Mouse (Mus musculus) left cerebral cortex, adult 2 months (tissue): Measurements from ENCODE around the gene Gm17349. TPM values are rescaled to one million over a fixed set of nuclear protein-coding genes. Genes with fewer than 3 reads are reported as not detected.
"Not testable (repeated sequence)": the region's sequence is repeated elsewhere in the genome, so short reads cannot be mapped to it uniquely, and the experiment has no call there.

Source experiments
- DNase-seq, 2 experiments: peaks; one replicate each; pipeline ENCODE4 v3.0.0; 2021 to 2022; ENCODE audit warnings: low spot score in 2 of 2, mixed read lengths in 1 of 2; ENCODE audit errors: extremely low spot score in 1 of 2
- H3K27ac ChIP-seq: fragments of 200-600 bp; 2 replicates; pipeline ENCODE4 v1.8.1; 2022
- H3K4me3 ChIP-seq: fragments of 200-600 bp; 2 replicates; pipeline ENCODE4 v1.8.1; 2022
- CTCF ChIP-seq: fragments of 200-600 bp; IDR thresholded peaks from 2 replicates; pipeline ENCODE4 v1.8.1; 2022; ENCODE audit warnings: antibody characterized with exemption, mild to moderate bottlenecking, moderate library complexity
- intact Hi-C: fragments of 180-260 bp; cut with DNase I; formaldehyde crosslinking; loops from one replicate; pipeline ENCODE4 v1.15.1; 2025
- total RNA-seq, 2 experiments: library from RNA; stranded (reverse); gene quantifications; 2 replicates each; pipeline ENCODE4 v1.2.3; 2021

Gm17349 gene
- total RNA-seq, 2 experiments from 2014 or later: 5.3 to 11.7 TPM

GRCm38 (mm10) chr15:99704041-99704681 lies 1.1 kb downstream of the Gm17349 start:
- no peak for TF ChIP-seq CTCF
- intact Hi-C loops: loop anchor here (2.0 kb wide), 1 partner anchor 21 kb away; the partner anchor contains the start of gene Cox14
- peak overlapping the region; percentile 43 for H3K4me3 ChIP-seq
- peak overlapping the region; percentile 99 for H3K27ac ChIP-seq
- DNase-seq: peak; percentile 44 to 53

GRCm38 (mm10) chr15:99703676-99704040 lies 1.6 kb downstream of the Gm17349 start:
- DNase-seq: no peak
- TF ChIP-seq CTCF: no peak
- intact Hi-C loops: loop anchor here (2.0 kb wide), 2 partner anchors 13 to 21 kb away; partner anchors contain the start of genes Cox14 and Gpd1
- Histone ChIP-seq H3K27ac (peak overlapping the region; percentile 99), H3K4me3 (peak overlapping the region; percentile 98)

GRCm38 (mm10) chr15:99703104-99703503 lies 2.2 kb downstream of the Gm17349 start:
- no peak; the same call in 1 of the 2 replicates for TF ChIP-seq CTCF
- H3K27ac ChIP-seq: peak overlapping the region; percentile 99
- intact Hi-C loops: loop anchor here (2.0 kb wide), 1 partner anchor 14 kb away; the partner anchor contains the start of gene Gpd1
- peak overlapping the region; percentile 98 for H3K4me3 ChIP-seq
- peak in 1 of 2 experiments; percentile 23 for DNase-seq

GRCm38 (mm10) chr15:99701999-99702900 lies 3.0 kb downstream of the Gm17349 start, which contains the start of gene Smarcd1:
Smarcd1 (plus strand) TSS chr15:99702129.
- peak; percentile 95 to 97 for DNase-seq
- peak; percentile 92 for TF ChIP-seq CTCF
- peak within 1 kb of the TSS; percentile 98 for H3K4me3 ChIP-seq
- intact Hi-C loops: loop anchor here (2.0 kb wide), 1 partner anchor 15 kb away; the partner anchor contains the start of gene Gpd1
- H3K27ac ChIP-seq: peak within 1 kb of the TSS; percentile 99

GRCm38 (mm10) chr15:99701640-99701998 lies 3.7 kb downstream of the Gm17349 start:
- DNase-seq, intact Hi-C loops: not testable (repeated sequence)
- H3K27ac ChIP-seq: peak overlapping the region; percentile 99
- H3K4me3 ChIP-seq: peak overlapping the region; percentile 98

- intact Hi-C loops: no loop called here
- DNase-seq: no peak
- H3K27ac ChIP-seq: no peak overlapping the region; the same call in 1 of the 2 replicates
- TF ChIP-seq CTCF: no peak
- H3K4me3 ChIP-seq: no peak overlapping the region
These were observed 4.8 kb downstream of the Gm17349 start for GRCm38 (mm10) chr15:99700219-99701106.

- DNase-seq: no peak
- TF ChIP-seq CTCF: no peak
- intact Hi-C loops: no loop called here
- H3K4me3 ChIP-seq: no peak overlapping the region
- H3K27ac ChIP-seq: no peak overlapping the region; the same call in 1 of the 2 replicates
These were observed 5.6 kb downstream of the Gm17349 start for GRCm38 (mm10) chr15:99699715-99700114.

- no peak for DNase-seq
These were observed 6.7 kb downstream of the Gm17349 start for GRCm38 (mm10) chr15:99698533-99699085.

GRCm38 (mm10) chr15:99697309-99697708 lies 8.0 kb downstream of the Gm17349 start:
- no peak for DNase-seq
- TF ChIP-seq CTCF: no peak
- intact Hi-C loops: no loop called here

More at GRCm38 (mm10) chr15:99698533-99699085, 6.7 kb downstream of the Gm17349 start:
- intact Hi-C loops: no loop called here
- Histone ChIP-seq H3K4me3 (no peak overlapping the region), H3K27ac (peak overlapping the region; percentile 37)
- no peak for TF ChIP-seq CTCF

GRCm38 (mm10) chr15:99691976-99692375 lies 13.3 kb downstream of the Gm17349 start:
- no peak overlapping the region for H3K4me3 ChIP-seq
- intact Hi-C loops: no loop called here
- TF ChIP-seq CTCF: no peak
- H3K27ac ChIP-seq: no peak overlapping the region
- no peak for DNase-seq

More at GRCm38 (mm10) chr15:99697309-99697708, 8.0 kb downstream of the Gm17349 start:
- Histone ChIP-seq H3K27ac (no peak overlapping the region), H3K4me3 (no peak overlapping the region)

GRCm38 (mm10) chr15:99690924-99691323 lies 14.4 kb downstream of the Gm17349 start:
- intact Hi-C loops: no loop called here
- DNase-seq: no peak
- TF ChIP-seq CTCF: no peak
- Histone ChIP-seq H3K27ac (no peak overlapping the region), H3K4me3 (no peak overlapping the region)
